Mouse (Mus musculus) intestine, embryonic 16.5 days (tissue): ENCODE measurements around the gene Ror2. TPM values are rescaled to one million over a fixed set of nuclear protein-coding genes. Genes with fewer than 3 reads are reported as not detected.
A peak's percentile ranks its signal among the peaks of the same experiment; 100 is the strongest.

Experiments used
- ATAC-seq: fragments of 200-750 bp; cut with Nextera tagmentation; 2 replicates; pipeline ENCODE4 v1.8.0; 2017; ENCODE audit warnings: moderate TSS enrichment, moderate library complexity
- H3K27ac ChIP-seq: fragments of 300-500 bp; sonication (generic); 2 replicates; pipeline ENCODE4 v1.5.1; 2014; ENCODE audit warnings: mild to moderate bottlenecking, low read length
- H3K27me3 ChIP-seq: fragments of 300-500 bp; sonication (generic); replicated peaks from 2 replicates; pipeline ENCODE4 v1.6.1; 2014; ENCODE audit warnings: low read length, control low read depth, mixed read lengths; ENCODE audit not compliant: control insufficient read depth, insufficient read depth
- H3K36me3 ChIP-seq: fragments of 300-500 bp; sonication (generic); 2 replicates; pipeline ENCODE4 v1.6.1; 2014; ENCODE audit warnings: low read length, control low read depth; ENCODE audit not compliant: control insufficient read depth, insufficient read depth
- H3K4me1 ChIP-seq: fragments of 300-500 bp; sonication (generic); 2 replicates; pipeline ENCODE4 v1.6.1; 2014; ENCODE audit warnings: low read length, control low read depth, mixed read lengths; ENCODE audit not compliant: control insufficient read depth, insufficient read depth
- H3K4me2 ChIP-seq: fragments of 300-500 bp; sonication (generic); 2 replicates; pipeline ENCODE4 v1.6.1; 2014; ENCODE audit warnings: low read depth, low read length, control low read depth
- H3K4me3 ChIP-seq: fragments of 300-500 bp; sonication (generic); 2 replicates; pipeline ENCODE4 v1.5.1; 2014; ENCODE audit warnings: mild to moderate bottlenecking, low read length
- H3K9ac ChIP-seq: fragments of 300-500 bp; sonication (generic); 2 replicates; pipeline ENCODE4 v1.6.1; 2014; ENCODE audit warnings: low read depth, low read length
- H3K9me3 ChIP-seq: fragments of 300-500 bp; sonication (generic); 2 replicates; pipeline ENCODE4 v1.6.1; 2016; ENCODE audit warnings: low read length, control low read depth; ENCODE audit not compliant: control insufficient read depth
- WGBS: fragments of 180-500 bp; shearing (Covaris S2); extraction: QIAGEN DNeasy Blood & Tissue Kit; methylation state at CpG from one replicate; pipeline ENCODE4 v1.1.7; 2014; 5-methylcytosine and 5-hydroxymethylcytosine counted together
- polyA plus RNA-seq: library from polyadenylated mRNA; unstranded; fragments of >200 nt; fragmentation: Nextera tagmentation; extraction: Ambion mirVana; gene quantifications from 2 replicates; pipeline ENCODE4 v1.2.1, GENCODE M21; 2015

The Ror2 gene
- polyA plus RNA-seq, 1 experiment from 2014 or later: 12.5 TPM

DNA sequence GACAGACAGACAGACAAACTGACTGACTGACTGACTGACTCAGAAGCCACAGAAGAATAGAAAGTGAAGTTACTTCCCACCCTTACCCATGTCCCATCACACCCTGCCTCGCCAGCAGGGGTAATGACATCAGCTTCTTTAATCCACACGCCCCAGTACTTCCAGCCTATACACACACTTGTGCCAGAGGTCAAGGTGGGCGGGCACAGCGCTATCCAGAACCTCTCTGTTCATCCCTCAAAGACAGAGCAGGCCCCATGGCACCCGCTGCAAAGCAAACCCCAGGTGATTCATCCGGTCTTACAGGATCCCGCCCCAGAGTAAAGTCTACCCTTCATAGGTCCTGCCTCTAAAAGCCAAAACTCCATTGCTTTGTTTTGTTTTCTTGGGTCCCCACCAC lies 53.5 kb downstream of the Ror2 start:
- Histone ChIP-seq H3K36me3 (no peaks in the 10 kb centered on the region), H3K27me3 (no peaks in the 10 kb centered on the region), H3K4me3 (no peak overlapping the region), H3K9ac (no peak overlapping the region), H3K4me1 (peaks cover 71% of the 10 kb centered on the region), H3K27ac (peak overlapping the region; percentile 27; the same call in 1 of the 2 replicates), H3K4me2 (no peak overlapping the region), H3K9me3 (no peaks in the 10 kb centered on the region)
- peak; percentile 83 for ATAC-seq
- 35% methylated on average over 7 of the region's 7 CpGs for WGBS

DNA sequence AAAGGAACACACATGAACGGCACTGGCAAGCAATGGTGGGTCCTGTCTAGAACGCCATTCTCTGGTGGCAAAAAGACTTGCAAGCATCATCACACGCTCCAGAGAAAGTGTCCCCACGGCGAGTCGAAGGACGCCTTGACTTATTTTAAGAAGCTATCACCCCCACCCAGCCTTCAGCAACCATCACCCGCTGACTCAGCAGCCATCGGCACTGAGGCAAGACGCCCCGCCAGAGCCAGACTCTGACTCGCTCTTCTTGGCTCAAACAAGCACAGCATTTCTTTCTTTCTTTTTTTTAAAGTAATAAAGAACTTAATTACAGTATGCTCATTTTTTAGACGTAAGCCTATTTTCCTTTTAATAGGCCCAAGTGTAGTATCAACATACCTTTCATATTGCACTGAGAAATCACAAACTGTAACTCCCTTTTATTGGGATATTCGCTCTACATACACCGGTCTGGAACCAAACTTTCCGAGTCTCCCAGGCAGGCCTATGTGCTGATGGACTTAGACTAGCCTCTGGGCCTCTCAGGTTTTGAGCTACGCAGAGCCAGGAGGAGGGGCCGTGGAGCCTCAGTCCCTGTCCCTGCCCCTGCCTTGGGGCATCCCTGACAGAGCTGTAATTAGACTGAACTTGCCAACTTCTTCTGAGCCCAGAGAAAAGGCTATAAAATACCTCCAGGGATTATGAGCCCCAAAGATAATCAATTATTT lies 55.3 kb downstream of the Ror2 start:
- Histone ChIP-seq H3K36me3 (no peaks in the 10 kb centered on the region), H3K4me3 (no peak overlapping the region), H3K4me2 (no peak overlapping the region), H3K9me3 (no peaks in the 10 kb centered on the region), H3K9ac (no peak overlapping the region), H3K27me3 (no peaks in the 10 kb centered on the region), H3K27ac (no peak overlapping the region), H3K4me1 (peaks cover 64% of the 10 kb centered on the region)
- ATAC-seq: no peak
- WGBS: 73% methylated on average over 18 of the region's 18 CpGs

DNA sequence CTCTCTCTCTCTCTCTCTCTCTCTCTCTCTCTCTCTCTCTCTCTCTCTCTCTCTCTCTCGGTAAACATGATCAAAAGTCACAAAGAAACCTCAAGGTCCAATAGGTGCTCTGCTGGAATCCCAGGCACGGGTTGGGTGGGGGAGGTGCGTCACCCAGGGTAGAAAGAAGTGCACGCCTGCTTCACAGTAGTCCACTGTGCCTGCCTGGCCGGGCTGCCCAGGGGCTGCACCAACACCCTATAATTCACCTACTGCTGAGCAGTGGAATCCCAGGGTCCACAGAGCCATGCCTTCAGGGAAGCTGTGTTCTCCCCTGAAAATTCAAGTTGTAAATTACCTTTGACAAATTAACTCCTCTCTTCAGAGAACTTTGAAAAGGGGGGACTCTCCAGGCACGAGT lies 58.9 kb downstream of the Ror2 start:
- 31% methylated on average over 6 of the region's 6 CpGs for WGBS
- H3K27me3 ChIP-seq: no peaks in the 10 kb centered on the region
- H3K4me2 ChIP-seq: no peak overlapping the region
- peak; percentile 77 for ATAC-seq
- no peak overlapping the region for H3K27ac ChIP-seq
- peaks cover 10% of the 10 kb centered on the region; the same call in 1 of the 2 replicates for H3K9me3 ChIP-seq
- H3K4me3 ChIP-seq: no peak overlapping the region
- H3K4me1 ChIP-seq: peaks cover 33% of the 10 kb centered on the region
- H3K36me3 ChIP-seq: 0 out of 2 replicates have a peak, but pooled peaks cover 8% of the 10 kb centered on the region
- H3K9ac ChIP-seq: no peak overlapping the region

DNA sequence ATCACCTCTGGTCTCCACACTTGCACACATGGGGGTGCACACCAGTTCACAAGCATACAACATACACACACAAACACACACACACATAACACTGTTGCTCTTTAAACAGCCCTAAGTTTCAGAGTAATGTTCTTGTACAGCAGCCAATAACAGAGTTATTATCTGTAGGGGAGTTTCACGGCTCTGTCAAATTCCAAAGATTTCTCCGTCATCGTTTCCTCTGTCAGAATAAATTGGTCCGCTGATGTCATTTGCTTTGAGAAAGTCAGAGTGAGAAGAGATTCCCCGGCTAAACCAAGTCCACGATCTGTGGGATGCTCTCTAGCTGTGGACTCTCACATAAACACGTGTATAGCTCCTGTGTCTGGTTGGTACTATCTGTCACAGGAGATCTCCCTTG lies 59.5 kb downstream of the Ror2 start:
- no peak overlapping the region; the same call in 1 of the 2 replicates for H3K27ac ChIP-seq
- H3K4me1 ChIP-seq: peaks cover 28% of the 10 kb centered on the region
- 0 out of 2 replicates have a peak, but pooled peaks cover 8% of the 10 kb centered on the region for H3K36me3 ChIP-seq
- H3K27me3 ChIP-seq: no peaks in the 10 kb centered on the region
- H3K9me3 ChIP-seq: peaks cover 10% of the 10 kb centered on the region; the same call in 1 of the 2 replicates
- H3K4me3 ChIP-seq: no peak overlapping the region
- 41% methylated on average over 7 of the region's 7 CpGs for WGBS
- H3K4me2 ChIP-seq: no peak overlapping the region
- peak; percentile 24; the same call in 1 of the 2 replicates for ATAC-seq
- H3K9ac ChIP-seq: no peak overlapping the region

DNA sequence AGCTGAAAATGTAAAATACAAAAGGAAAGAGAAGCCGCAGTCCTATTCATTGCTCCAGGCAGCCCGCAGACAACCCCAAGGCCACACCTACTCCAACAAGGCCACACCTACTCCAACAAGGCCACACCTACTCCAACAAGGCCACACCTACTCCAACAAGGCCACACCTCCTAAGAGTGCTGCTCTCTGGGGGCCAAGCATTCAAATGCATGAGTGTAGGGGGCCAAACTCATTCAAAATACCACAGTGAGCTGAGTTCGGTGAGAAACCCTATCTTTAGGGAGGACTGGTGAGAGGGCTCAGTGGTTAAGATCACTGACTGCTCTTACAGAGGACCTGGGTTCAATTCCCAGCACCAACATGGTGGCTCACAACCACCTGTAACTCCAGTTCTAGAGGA lies 60.0 kb downstream of the Ror2 start:
- Histone ChIP-seq H3K27ac (no peak overlapping the region), H3K9me3 (peaks cover 10% of the 10 kb centered on the region; the same call in 1 of the 2 replicates), H3K4me3 (no peak overlapping the region), H3K27me3 (no peaks in the 10 kb centered on the region), H3K4me1 (peaks cover 29% of the 10 kb centered on the region), H3K9ac (no peak overlapping the region), H3K36me3 (0 out of 2 replicates have a peak, but pooled peaks cover 8% of the 10 kb centered on the region), H3K4me2 (no peak overlapping the region)
- no peak for ATAC-seq
- 94% methylated on average over 3 of the region's 3 CpGs for WGBS

DNA sequence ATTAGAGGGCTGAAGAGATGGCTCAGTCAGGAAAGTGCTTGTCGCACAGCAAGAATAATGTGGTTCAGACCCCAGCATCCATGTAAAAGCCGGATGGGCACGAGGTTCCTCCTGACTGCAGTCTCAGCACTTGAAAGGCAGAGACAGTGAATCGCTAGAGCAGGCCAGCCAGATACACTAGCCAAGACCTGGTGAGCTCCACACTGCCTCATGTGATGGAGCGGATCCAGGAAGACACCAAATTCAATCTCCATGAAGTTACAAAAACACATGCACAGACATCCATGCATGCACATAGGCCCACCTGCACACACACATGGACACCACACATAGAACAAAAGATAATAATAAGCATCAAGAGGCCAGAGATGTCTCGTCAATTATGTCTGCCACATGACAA lies 64.7 kb downstream of the Ror2 start:
- 76% methylated on average over 6 of the region's 6 CpGs for WGBS
- Histone ChIP-seq H3K27me3 (no peaks in the 10 kb centered on the region), H3K36me3 (0 out of 2 replicates have a peak, but pooled peaks cover 8% of the 10 kb centered on the region)

DNA sequence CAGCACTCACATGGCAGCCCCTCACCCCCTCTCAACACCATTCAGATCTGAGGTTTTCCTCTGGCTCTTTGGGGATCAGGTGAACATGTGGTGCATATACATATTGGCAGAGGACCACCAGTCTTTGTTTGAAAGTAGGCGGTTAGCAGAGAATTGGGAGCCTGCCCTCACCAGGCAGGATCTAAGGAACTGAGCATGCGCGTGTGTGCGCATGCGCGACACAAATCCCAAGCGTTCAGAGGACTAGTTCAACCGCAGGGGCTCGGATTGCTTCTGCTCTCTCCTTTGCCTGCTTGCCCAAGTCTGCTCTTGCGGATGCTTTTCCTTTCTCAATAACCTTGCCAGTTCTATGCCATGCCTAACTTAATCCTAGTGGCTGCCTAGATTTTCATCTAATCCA lies 66.0 kb downstream of the Ror2 start:
- no peak overlapping the region for H3K4me2 ChIP-seq
- no peak overlapping the region for H3K27ac ChIP-seq
- no peak overlapping the region for H3K9ac ChIP-seq
- H3K27me3 ChIP-seq: no peaks in the 10 kb centered on the region
- peaks cover 9% of the 10 kb centered on the region; the same call in 1 of the 2 replicates for H3K9me3 ChIP-seq
- ATAC-seq: no peak
- no peak overlapping the region for H3K4me3 ChIP-seq
- H3K36me3 ChIP-seq: 0 out of 2 replicates have a peak, but pooled peaks cover 8% of the 10 kb centered on the region
- H3K4me1 ChIP-seq: peaks cover 30% of the 10 kb centered on the region
- WGBS: 93% methylated on average over 10 of the region's 10 CpGs

More for the DNA sequence above, 64.7 kb downstream of the Ror2 start:
- H3K4me1 ChIP-seq: peaks cover 30% of the 10 kb centered on the region
- no peak for ATAC-seq
- no peak overlapping the region for H3K4me3 ChIP-seq
- H3K9ac ChIP-seq: no peak overlapping the region
- H3K4me2 ChIP-seq: no peak overlapping the region
- peaks cover 10% of the 10 kb centered on the region; the same call in 1 of the 2 replicates for H3K9me3 ChIP-seq
- H3K27ac ChIP-seq: no peak overlapping the region

DNA sequence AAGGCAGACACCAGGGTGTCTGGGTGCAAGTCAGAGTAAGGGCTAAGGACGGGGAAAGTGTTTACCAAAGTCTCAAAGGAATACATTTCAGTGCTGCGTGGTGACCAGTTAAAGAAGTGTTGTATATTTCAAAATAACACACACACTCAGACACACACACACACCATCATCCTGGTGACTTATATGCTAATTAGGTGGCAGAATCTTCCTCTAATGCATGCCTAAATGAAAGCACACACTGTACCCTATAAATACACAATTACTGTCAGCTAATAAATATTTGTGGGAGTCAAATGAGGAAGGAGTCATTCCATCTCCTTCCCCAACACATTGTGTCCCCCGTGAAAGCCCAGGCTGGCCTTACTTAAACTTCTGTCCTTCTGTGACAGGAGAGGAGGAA lies 66.5 kb downstream of the Ror2 start:
- H3K4me3 ChIP-seq: no peak overlapping the region
- ATAC-seq: no peak
- WGBS: 64% methylated on average over 3 of the region's 3 CpGs

DNA sequence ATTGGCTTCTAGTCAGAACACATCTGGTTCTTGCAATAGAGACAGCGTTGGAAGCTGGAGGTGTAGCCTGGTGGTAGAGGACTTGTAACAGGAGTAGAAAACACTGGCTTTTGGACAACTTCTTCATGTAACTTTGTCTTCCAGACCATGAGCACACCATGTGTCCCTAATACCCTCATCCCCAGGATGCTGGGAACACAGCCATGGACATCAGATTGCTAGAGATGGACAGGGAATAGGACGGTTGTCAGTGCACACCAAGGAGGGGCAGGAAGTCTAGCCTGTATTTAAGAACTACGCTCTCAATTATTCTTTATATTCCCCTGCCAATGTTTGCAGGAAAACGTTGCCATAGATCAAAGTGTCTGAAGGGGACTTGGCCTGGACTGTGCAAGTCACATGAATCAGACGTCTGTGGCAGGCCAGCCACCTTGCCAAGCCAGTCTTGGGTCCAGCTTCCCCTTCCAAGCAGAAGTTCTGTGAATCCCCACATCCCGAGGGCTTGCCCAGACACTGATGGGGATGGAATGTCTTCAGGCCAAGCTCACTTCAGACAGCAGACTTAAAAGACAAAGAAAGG lies 68.4 kb downstream of the Ror2 start:
- ATAC-seq: no peak
- Histone ChIP-seq H3K9me3 (no peaks in the 10 kb centered on the region), H3K27me3 (no peaks in the 10 kb centered on the region), H3K27ac (peak overlapping the region; percentile 5; the same call in 1 of the 2 replicates), H3K4me1 (peaks cover 45% of the 10 kb centered on the region), H3K4me3 (no peak overlapping the region), H3K4me2 (no peak overlapping the region), H3K36me3 (no peaks in the 10 kb centered on the region), H3K9ac (no peak overlapping the region)
- 50% methylated on average over 6 of the region's 6 CpGs for WGBS

More for the DNA sequence above, 66.5 kb downstream of the Ror2 start:
- Histone ChIP-seq H3K4me1 (peaks cover 30% of the 10 kb centered on the region), H3K27ac (no peak overlapping the region), H3K9me3 (0 out of 2 replicates have a peak, but pooled peaks cover 4% of the 10 kb centered on the region), H3K36me3 (0 out of 2 replicates have a peak, but pooled peaks cover 4% of the 10 kb centered on the region), H3K27me3 (no peaks in the 10 kb centered on the region), H3K9ac (no peak overlapping the region), H3K4me2 (no peak overlapping the region)
